Mouse (Mus musculus) heart, adult 2 months (tissue): Measurements from ENCODE around the gene 4930535I16Rik.

Source experiments
- CTCF ChIP-seq: fragments of 200-600 bp; IDR thresholded peaks from 2 replicates; pipeline ENCODE4 v1.8.1; 2022; ENCODE audit warnings: antibody characterized with exemption, mild to moderate bottlenecking, moderate library complexity
- EP300 ChIP-seq: fragments of 200-500 bp; IDR thresholded peaks from 2 replicates; pipeline ENCODE4 v1.6.1; 2011; ENCODE audit warnings: low read depth, low read length, control low read depth; ENCODE audit not compliant: insufficient read depth
- POLR2A ChIP-seq: fragments of 200-500 bp; IDR thresholded peaks from 2 replicates; pipeline ENCODE4 v1.6.1; 2011; ENCODE audit warnings: mild to moderate bottlenecking, low read depth, low read length, control low read depth; ENCODE audit not compliant: insufficient read depth

DNA sequence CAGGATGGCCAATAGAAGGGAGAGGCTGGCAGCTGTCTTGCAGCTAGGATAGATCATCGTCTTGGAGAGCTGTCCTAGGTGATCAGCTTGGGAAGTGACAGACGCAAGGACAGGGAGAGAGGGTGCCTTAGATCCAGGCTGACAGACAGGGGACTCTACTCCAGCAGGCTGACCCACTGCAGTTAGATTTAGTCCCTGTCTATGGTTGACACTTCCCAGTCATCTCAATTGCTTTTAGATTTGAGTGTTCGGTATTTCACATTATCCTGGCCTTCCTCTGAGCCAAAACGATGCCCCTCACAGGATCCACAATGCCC lies 39.6 kb upstream of the 4930535I16Rik start:
- no peak for TF ChIP-seq EP300
- no peak for TF ChIP-seq POLR2A
- TF ChIP-seq CTCF: no peak
